Mouse (Mus musculus) midbrain, embryonic 14.5 days (tissue): Measurements from ENCODE around the gene Kat2a. TPM values are rescaled to one million over a fixed set of nuclear protein-coding genes. Genes with fewer than 3 reads are reported as not detected.

Source experiments
- ATAC-seq: fragments of 200-750 bp; cut with Nextera tagmentation; 2 replicates; pipeline ENCODE4 v1.8.0; 2017; ENCODE audit warnings: moderate number of reproducible peaks, moderate library complexity; ENCODE audit not compliant: low FRiP score, low TSS enrichment
- DNase-seq: peaks from one replicate; pipeline ENCODE4 v3.0.0-alpha.2; 2015
- H3K27ac ChIP-seq: fragments of 300-500 bp; sonication (generic); replicated peaks from 2 replicates; pipeline ENCODE4 v1.5.1; 2014; ENCODE audit warnings: mild to moderate bottlenecking, low read depth, low read length, moderate library complexity
- H3K27me3 ChIP-seq: fragments of 300-500 bp; sonication (generic); 2 replicates; pipeline ENCODE4 v1.6.1; 2014; ENCODE audit warnings: low read length, control low read depth, mixed read lengths; ENCODE audit not compliant: control insufficient read depth, insufficient read depth
- H3K36me3 ChIP-seq: fragments of 300-500 bp; sonication (generic); 2 replicates; pipeline ENCODE4 v1.6.1; 2014; ENCODE audit warnings: low read length, control low read depth; ENCODE audit not compliant: control insufficient read depth, insufficient read depth
- H3K4me1 ChIP-seq: fragments of 300-500 bp; sonication (generic); 2 replicates; pipeline ENCODE4 v1.6.1; 2014; ENCODE audit warnings: mild to moderate bottlenecking, antibody characterized with exemption, low read length, control low read depth; ENCODE audit not compliant: control insufficient read depth, insufficient read depth
- H3K4me2 ChIP-seq: fragments of 300-500 bp; sonication (generic); 2 replicates; pipeline ENCODE4 v1.6.1; 2014; ENCODE audit warnings: mild to moderate bottlenecking, low read length, moderate library complexity
- H3K4me3 ChIP-seq: fragments of 300-500 bp; sonication (generic); replicated peaks from 2 replicates; pipeline ENCODE4 v1.5.1; 2014; ENCODE audit warnings: low read depth, low read length
- H3K9ac ChIP-seq: fragments of 300-500 bp; sonication (generic); replicated peaks from 2 replicates; pipeline ENCODE4 v1.6.1; 2014; ENCODE audit warnings: mild to moderate bottlenecking, low read length, moderate library complexity
- H3K9me3 ChIP-seq: fragments of 300-500 bp; sonication (generic); 2 replicates; pipeline ENCODE4 v1.6.1; 2016; ENCODE audit warnings: low read length, control low read depth, mixed read lengths; ENCODE audit not compliant: control insufficient read depth
- WGBS: fragments of 180-500 bp; shearing (Covaris S2); extraction: QIAGEN DNeasy Blood & Tissue Kit; methylation state at CpG from one replicate; pipeline ENCODE4 v1.1.7; 2014; 5-methylcytosine and 5-hydroxymethylcytosine counted together
- polyA plus RNA-seq: library from polyadenylated mRNA; unstranded; fragments of >200 nt; fragmentation: Nextera tagmentation; extraction: Ambion mirVana; gene quantifications from 2 replicates; pipeline ENCODE4 v1.2.1, GENCODE M21; 2014

The Kat2a gene
- polyA plus RNA-seq, 1 experiment from 2014 or later, result 53.7 TPM

DNA sequence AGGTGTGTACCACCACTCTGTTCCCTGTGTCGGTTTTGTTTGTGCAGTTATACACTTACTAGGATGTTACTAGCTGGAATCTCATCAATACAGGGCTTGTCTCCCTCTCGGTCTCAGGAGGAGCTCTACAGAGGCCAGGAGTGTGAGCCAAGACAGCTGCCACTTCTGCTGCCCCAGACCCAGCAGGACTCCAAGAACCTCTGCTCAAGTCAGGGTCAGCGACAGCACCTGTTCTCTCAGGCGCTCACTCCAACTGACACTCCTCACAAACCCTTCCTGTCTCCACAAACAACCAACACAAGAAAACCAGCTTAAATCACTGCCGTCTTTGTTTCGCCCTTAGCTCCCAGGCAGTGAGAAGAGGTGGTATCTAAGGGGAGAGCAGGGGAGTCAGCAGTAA, 16.3 kb upstream of the Kat2a start:
- no peak overlapping the region for H3K9ac ChIP-seq
- H3K36me3 ChIP-seq, result peaks cover 24% of the 10 kb centered on the region
- no peak for DNase-seq
- WGBS, result 91% methylated on average over 6 of the region's 6 CpGs
- no peaks in the 10 kb centered on the region for H3K27me3 ChIP-seq
- H3K9me3 ChIP-seq, result no peaks in the 10 kb centered on the region
- no peak for ATAC-seq
- H3K27ac ChIP-seq, result no peak overlapping the region
- no peak overlapping the region for H3K4me2 ChIP-seq
- no peak overlapping the region for H3K4me3 ChIP-seq
- H3K4me1 ChIP-seq, result no peaks in the 10 kb centered on the region

DNA sequence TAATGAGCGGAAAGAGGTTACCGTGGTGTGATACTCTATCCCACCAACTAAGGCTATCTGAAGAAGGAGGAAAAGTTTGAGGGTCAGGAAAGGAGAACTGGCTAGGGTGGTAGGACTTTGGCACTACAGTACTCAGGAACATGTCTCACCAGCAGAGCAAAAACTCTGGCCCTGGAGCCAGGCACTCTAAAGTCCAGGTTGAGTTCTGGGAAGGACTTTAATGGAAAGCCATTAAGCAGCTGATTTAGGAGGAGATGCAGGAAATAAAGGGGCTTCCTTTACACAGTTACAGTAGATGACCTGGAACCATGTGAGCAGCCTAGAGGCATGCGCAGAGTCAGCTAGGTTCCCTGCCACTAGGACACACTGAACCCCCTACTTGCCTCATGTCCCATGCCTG, 14.9 kb upstream of the Kat2a start:
- no peaks in the 10 kb centered on the region for H3K9me3 ChIP-seq
- no peak overlapping the region for H3K27ac ChIP-seq
- H3K4me3 ChIP-seq, result no peak overlapping the region
- no peaks in the 10 kb centered on the region for H3K4me1 ChIP-seq
- DNase-seq (no peak), ATAC-seq (no peak)
- H3K4me2 ChIP-seq, result no peak overlapping the region
- no peak overlapping the region for H3K9ac ChIP-seq
- H3K36me3 ChIP-seq, result peaks cover 15% of the 10 kb centered on the region
- H3K27me3 ChIP-seq, result no peaks in the 10 kb centered on the region
- WGBS, result 98% methylated on average over 3 of the region's 3 CpGs

- Histone ChIP-seq H3K36me3 (peaks cover 14% of the 10 kb centered on the region), H3K27me3 (no peaks in the 10 kb centered on the region), H3K4me1 (no peaks in the 10 kb centered on the region), H3K9me3 (no peaks in the 10 kb centered on the region), H3K9ac (no peak overlapping the region), H3K4me2 (no peak overlapping the region), H3K4me3 (no peak overlapping the region), H3K27ac (no peak overlapping the region)
- DNase-seq, result no peak
- WGBS, result 65% methylated on average over 5 of the region's 5 CpGs
- no peak for ATAC-seq
Observed at GRCm38 (mm10) chr11:100724919-100725512, 12.8 kb upstream of the Kat2a start.

DNA sequence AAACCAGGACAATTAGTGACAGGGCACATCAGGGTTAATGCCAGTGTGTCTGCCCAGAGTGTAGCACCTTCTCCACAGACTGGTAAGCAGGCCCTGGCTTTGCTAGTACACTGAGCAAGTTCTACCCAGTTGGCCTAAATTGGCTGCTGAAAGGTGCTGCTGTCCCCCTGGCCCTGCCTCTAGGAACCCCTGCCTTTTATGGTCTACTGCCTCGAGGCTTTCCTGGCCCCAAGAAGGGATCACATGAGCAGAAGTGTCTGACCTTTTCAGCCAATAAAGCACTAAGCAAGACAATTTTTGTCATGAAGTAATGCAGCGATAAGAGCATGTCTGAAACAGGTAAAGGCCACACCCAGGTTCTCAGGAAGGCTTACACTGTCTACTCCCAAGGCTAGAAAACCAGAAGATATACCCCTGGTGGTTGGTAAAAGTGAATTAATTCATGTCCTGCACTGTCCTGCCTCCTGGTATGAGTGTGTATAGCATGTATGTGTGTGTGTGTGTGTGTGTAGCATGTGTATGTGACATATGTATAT, 10.3 kb upstream of the Kat2a start:
- ATAC-seq (no peak), DNase-seq (no peak)
- peaks cover 18% of the 10 kb centered on the region for H3K36me3 ChIP-seq
- no peak overlapping the region for H3K27ac ChIP-seq
- no peak overlapping the region for H3K9ac ChIP-seq
- H3K27me3 ChIP-seq, result no peaks in the 10 kb centered on the region
- no peaks in the 10 kb centered on the region for H3K9me3 ChIP-seq
- no peaks in the 10 kb centered on the region for H3K4me1 ChIP-seq
- 62% methylated on average over 2 of the region's 2 CpGs for WGBS
- H3K4me2 ChIP-seq, result no peak overlapping the region
- H3K4me3 ChIP-seq, result no peak overlapping the region

DNA sequence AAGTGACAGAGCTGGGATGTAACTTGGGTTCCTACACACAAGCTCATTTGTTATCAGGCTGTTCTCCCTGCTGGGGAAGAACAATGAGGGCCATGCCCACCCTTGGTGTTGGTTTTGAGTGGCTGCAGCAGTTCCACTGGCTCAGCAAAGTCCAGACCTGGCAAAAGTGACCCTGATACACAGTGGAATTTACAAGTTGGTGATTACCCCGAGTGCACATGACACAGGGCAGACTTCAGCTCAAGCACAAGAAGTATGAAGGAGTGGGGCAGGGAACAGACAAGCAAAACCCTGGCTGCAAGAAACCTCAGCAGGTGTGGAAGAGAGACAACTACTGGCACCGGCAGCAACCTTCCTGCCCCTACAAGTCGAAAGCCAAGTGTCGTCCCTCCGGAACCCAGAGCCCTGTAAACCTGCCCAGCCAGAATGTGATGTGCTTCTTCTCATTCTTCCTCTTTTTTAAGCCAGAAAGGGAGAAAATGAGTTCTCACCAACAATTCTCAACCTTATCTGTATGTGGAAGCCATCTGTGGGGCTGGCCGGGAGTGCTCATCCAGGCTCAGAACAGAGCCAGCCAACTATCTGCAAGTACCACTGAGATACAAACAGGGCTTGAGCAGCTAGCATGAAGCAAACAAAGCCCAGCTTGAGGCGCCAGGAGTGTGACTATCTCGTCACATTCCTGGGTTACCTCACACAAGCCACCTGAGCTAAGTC, 9.7 kb upstream of the Kat2a start:
- Histone ChIP-seq H3K4me1 (no peaks in the 10 kb centered on the region), H3K4me3 (no peak overlapping the region), H3K36me3 (peaks cover 24% of the 10 kb centered on the region), H3K27me3 (no peaks in the 10 kb centered on the region), H3K9ac (no peak overlapping the region), H3K4me2 (no peak overlapping the region), H3K27ac (no peak overlapping the region), H3K9me3 (no peaks in the 10 kb centered on the region)
- DNase-seq (no peak), ATAC-seq (no peak)
- WGBS, result 71% methylated on average over 8 of the region's 8 CpGs

- no peak for DNase-seq
- no peak for ATAC-seq
- 53% methylated on average over 4 of the region's 4 CpGs for WGBS
- H3K4me1 ChIP-seq, result no peaks in the 10 kb centered on the region
- H3K27me3 ChIP-seq, result no peaks in the 10 kb centered on the region
- no peak overlapping the region for H3K27ac ChIP-seq
- no peak overlapping the region for H3K4me2 ChIP-seq
- no peak overlapping the region for H3K9ac ChIP-seq
- H3K36me3 ChIP-seq, result peaks cover 31% of the 10 kb centered on the region
- no peak overlapping the region for H3K4me3 ChIP-seq
- no peaks in the 10 kb centered on the region for H3K9me3 ChIP-seq
Observed at GRCm38 (mm10) chr11:100721254-100721653, 9.0 kb upstream of the Kat2a start.

- Histone ChIP-seq H3K27me3 (no peaks in the 10 kb centered on the region), H3K9ac (no peak overlapping the region), H3K4me2 (no peak overlapping the region), H3K36me3 (peaks cover 40% of the 10 kb centered on the region), H3K27ac (0 out of 2 replicates have a peak overlapping the region, but pooled peaks have one; percentile 26), H3K9me3 (no peaks in the 10 kb centered on the region), H3K4me1 (no peaks in the 10 kb centered on the region), H3K4me3 (no peak overlapping the region)
- DNase-seq (no peak), ATAC-seq (no peak)
- 82% methylated on average over 5 of the region's 5 CpGs for WGBS
Observed at GRCm38 (mm10) chr11:100720345-100720744, 8.1 kb upstream of the Kat2a start.

DNA sequence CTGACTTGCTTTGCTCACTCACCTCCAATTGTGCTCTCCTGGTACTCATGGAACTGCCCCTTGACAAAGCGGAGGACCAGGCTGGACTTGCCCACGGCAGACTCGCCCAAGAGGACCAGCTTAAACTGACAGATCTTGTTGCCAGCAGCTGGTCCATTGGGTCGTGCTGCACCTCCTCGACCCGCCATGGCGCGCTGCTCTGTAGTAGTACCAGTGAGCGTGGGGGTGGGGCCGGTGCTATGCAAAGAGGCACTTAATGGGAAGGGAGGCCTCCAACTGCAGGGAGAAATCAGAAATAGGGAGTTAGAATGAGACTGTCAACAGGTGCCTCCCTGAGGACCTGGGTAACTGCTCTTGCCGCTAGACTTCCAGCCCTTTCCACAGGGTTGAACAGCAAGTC, 7.6 kb upstream of the Kat2a start:
- H3K4me3 ChIP-seq, result no peak overlapping the region
- no peak for DNase-seq
- no peak overlapping the region for H3K27ac ChIP-seq
- WGBS, result 86% methylated on average over 11 of the region's 11 CpGs
- no peaks in the 10 kb centered on the region for H3K9me3 ChIP-seq
- no peaks in the 10 kb centered on the region for H3K4me1 ChIP-seq
- H3K27me3 ChIP-seq, result no peaks in the 10 kb centered on the region
- H3K9ac ChIP-seq, result no peak overlapping the region
- peaks cover 43% of the 10 kb centered on the region for H3K36me3 ChIP-seq
- H3K4me2 ChIP-seq, result no peak overlapping the region
- no peak for ATAC-seq

GRCm38 (mm10) chr11:100719312-100719711, 7.0 kb upstream of the Kat2a start:
- H3K4me2 ChIP-seq, result no peak overlapping the region
- ATAC-seq, result no peak
- no peak for DNase-seq
- no peak overlapping the region for H3K4me3 ChIP-seq
- no peak overlapping the region for H3K27ac ChIP-seq
- H3K36me3 ChIP-seq, result peaks cover 43% of the 10 kb centered on the region
- H3K9ac ChIP-seq, result no peak overlapping the region
- WGBS, result 91% methylated on average over 3 of the region's 3 CpGs
- H3K4me1 ChIP-seq, result peaks cover 1% of the 10 kb centered on the region; the same call in 1 of the 2 replicates
- H3K27me3 ChIP-seq, result no peaks in the 10 kb centered on the region
- H3K9me3 ChIP-seq, result no peaks in the 10 kb centered on the region
